Mouse (Mus musculus) embryonic fibroblast, embryonic 13.5 days (primary cell): ENCODE data around the gene Cog5.

ENCODE experiments used
- CTCF ChIP-seq: IDR thresholded peaks from 2 replicates; pipeline ENCODE4 v1.5.1; 2011; ENCODE audit warnings: mild to moderate bottlenecking, control low read depth, low read length, moderate library complexity, borderline replicate concordance; ENCODE audit not compliant: insufficient read depth
- POLR2A ChIP-seq: IDR thresholded peaks from 2 replicates; pipeline ENCODE4 v1.6.1; 2011; ENCODE audit warnings: low read depth, mild to moderate bottlenecking, control low read depth, low read length, moderate library complexity

GRCm38 (mm10) chr12:31895095-31895734 lies 240.5 kb downstream of the Cog5 start:
- TF ChIP-seq CTCF (no peak), POLR2A (no peak)
